Mouse (Mus musculus) T-cell, adult 66 days (primary cell): ENCODE results near the gene Haus7. TPM values are rescaled to one million over a fixed set of nuclear protein-coding genes. Genes with fewer than 3 reads are reported as not detected.

Experiments
- total RNA-seq, 2 experiments: library from RNA; stranded (reverse); gene quantifications; 3 replicates in 1 of 2; 4 replicates in 1 of 2; pipeline ENCODE4 v1.2.4; 2023

The Haus7 gene
- 10 to 100 TPM; 19.3 to 21.8 TPM for total RNA-seq

DNA sequence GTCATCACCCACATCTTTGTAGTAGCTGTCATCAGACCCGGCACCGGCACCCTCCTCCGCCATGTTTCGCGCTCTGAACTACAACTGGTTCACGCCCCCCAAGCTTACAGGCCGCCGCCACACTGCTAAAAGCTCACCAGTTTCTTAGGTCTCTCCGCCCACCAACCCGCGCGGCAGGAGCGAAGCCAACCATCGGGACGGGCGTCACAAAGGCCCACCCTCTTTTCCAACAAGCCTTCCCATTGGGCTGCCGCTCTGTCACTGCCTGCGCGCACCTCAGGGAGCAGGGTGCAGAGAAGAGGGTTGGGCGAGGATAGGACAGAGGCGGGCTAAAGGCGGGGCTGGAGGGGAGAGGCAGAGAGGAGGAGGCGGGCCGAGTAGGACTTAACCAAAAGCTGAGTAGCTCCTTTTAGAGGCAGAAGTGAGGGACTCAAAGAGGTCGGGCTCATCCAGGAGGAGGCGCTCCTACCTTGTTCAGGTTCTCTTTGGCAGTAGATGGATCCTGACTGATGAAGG, at the start of gene Haus7:
Haus7 (minus strand) TSS at position 168 of the 516 bp plus-strand sequence.

DNA sequence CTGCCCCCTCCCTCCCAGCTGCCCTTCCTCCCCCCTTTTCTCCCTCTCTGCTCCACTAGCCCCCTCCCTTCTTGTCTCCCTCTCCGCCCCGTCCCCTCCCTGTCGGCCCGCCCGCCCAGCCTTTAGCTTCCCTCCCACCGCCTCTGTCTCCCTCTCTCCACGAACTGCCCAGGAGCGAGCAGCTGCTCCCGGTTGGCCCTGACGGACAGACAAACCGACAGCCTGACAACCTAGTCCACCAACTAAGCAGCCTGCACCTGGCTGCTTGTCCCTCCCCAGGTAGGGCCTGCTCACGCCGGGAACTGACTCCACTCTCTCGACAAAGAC, 24.6 kb upstream of the Haus7 start, which contains the start of gene Bgn:
Bgn (plus strand) TSS at position 119 of the 327 bp plus-strand sequence.

DNA sequence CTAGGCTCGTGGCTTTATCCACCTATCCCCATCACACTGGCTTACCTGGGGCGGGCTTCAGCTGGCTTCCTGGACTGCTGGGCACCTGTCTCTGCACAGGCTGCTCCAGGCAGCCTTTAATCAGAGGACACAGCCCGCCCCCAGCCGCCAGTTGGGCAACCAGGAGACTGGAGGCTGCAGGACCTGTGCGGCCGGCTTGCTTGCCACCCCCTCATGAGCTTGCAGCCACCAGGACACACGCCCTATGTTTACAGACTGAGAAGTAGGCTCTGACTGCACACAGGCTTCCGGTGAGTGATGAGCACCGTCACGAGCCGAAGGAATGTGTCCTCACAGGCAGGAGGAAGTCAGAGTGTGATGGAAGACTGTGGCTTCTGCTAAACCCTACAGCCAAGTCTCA, 23.6 kb downstream of the Haus7 start, which contains the start of gene Trex2:
Trex2 (minus strand) TSS at position 93 of the 400 bp plus-strand sequence.

DNA sequence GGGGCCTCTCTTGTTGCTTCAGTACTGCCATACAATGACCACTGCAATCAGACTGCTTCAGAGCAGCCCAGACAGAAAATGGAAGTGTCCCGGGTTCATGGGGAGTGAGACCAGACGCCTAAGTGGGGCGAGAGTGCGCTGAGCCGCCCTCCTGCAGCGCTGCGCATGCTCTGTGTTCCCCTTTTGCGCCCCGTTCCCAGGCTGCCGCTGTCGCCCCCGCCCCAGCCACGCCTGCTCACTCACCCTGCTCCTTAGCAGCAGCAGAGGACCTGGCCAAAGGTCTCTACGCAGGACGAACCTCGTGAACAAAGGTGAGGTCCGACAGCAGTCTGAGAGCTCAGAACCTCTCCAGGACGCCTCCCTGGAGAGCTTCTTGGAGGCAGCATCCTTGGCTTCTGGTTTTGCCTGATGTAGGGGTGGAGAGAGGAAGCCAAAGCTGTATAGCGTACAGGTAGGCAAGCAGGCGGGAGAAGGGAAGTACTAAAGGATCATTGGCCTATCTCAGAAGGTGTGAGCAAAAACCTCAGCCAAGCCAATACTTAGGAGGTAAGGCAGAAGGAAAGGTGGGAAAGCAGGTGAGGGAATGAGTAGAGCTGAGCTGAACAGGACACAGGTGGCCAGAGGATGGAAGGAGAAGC, 47.8 kb downstream of the Haus7 start, which contains the start of gene Zfp92:
Zfp92 (plus strand) TSS at position 217 of the 638 bp plus-strand sequence.

DNA sequence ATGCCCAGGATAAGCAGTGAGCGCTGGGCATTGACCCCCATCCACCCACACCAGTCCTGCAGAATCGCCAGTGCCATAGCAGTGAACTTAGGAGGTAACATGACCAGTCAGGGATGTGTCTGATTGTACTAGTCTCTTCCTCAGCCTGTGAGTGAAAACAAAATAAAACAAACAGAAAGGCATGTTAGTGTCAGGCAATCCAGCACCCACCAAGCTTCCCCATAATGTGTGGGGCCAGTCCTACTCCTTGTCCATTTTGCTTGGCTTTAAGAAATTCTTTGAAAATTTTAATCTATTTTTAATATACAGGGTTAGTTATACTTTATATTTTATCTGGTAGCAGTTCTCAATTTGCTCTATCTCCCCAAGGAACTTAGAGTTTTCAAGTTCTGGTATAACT, 60.2 kb downstream of the Haus7 start, which contains the start of gene Gm18336:
Gm18336 (minus strand) TSS at position 101 of the 400 bp plus-strand sequence.

Other genes starting within 250 kb of the Haus7 start
- gene Xlr4b, start 244.7 kb downstream of the Haus7 start, total RNA-seq: 100 to 1,000 TPM; 100 to 102 TPM
- gene F8a, start 230.8 kb downstream of the Haus7 start, total RNA-seq: 10 to 100 TPM; 16.0 to 17.0 TPM
- gene Xlr4c, start 215.9 kb downstream of the Haus7 start, total RNA-seq: 10 to 100 TPM; 51.9 to 63.0 TPM
- not detected for gene Xlr3c, start 193.7 kb downstream of the Haus7 start, total RNA-seq
- not detected for gene Xlr5a, start 166.1 kb downstream of the Haus7 start, total RNA-seq
- not detected for gene Xlr5c, start 166.1 kb downstream of the Haus7 start, total RNA-seq
- gene Gm45015, start 122.2 kb downstream of the Haus7 start, total RNA-seq: not detected
- 10 to 100 TPM; 37.8 to 41.5 TPM for gene Zfp275, start 116.4 kb downstream of the Haus7 start, total RNA-seq
- not detected for gene Gm18336, start 60.3 kb downstream of the Haus7 start, total RNA-seq
- gene Zfp92, start 47.9 kb downstream of the Haus7 start, total RNA-seq: not detected
- gene Trex2, start 23.7 kb downstream of the Haus7 start, total RNA-seq: not detected
- not detected for gene Bgn, start 24.6 kb upstream of the Haus7 start, total RNA-seq
- gene Atp2b3, start 44.0 kb upstream of the Haus7 start, total RNA-seq: not detected
- gene Dusp9, start 180.4 kb upstream of the Haus7 start, total RNA-seq: under 1 TPM; 0.38 to 0.41 TPM
- gene Pnck, start 201.1 kb upstream of the Haus7 start, total RNA-seq: under 1 TPM; 0.61 to 0.68 TPM
- gene Slc6a8, start 214.1 kb upstream of the Haus7 start, total RNA-seq: 1 to 10 TPM; 1.5 to 3.8 TPM